Mouse (Mus musculus) heart, adult 2 months (tissue): Measurements from ENCODE around the gene Srms.

Experiments used
- CTCF ChIP-seq: fragments of 200-600 bp; IDR thresholded peaks from 2 replicates; pipeline ENCODE4 v1.8.1; 2022; ENCODE audit warnings: antibody characterized with exemption, mild to moderate bottlenecking, moderate library complexity
- EP300 ChIP-seq: fragments of 200-500 bp; IDR thresholded peaks from 2 replicates; pipeline ENCODE4 v1.6.1; 2011; ENCODE audit warnings: low read depth, low read length, control low read depth; ENCODE audit not compliant: insufficient read depth
- POLR2A ChIP-seq: fragments of 200-500 bp; IDR thresholded peaks from 2 replicates; pipeline ENCODE4 v1.6.1; 2011; ENCODE audit warnings: mild to moderate bottlenecking, low read depth, low read length, control low read depth; ENCODE audit not compliant: insufficient read depth

GRCm38 (mm10) chr2:181159771-181160170 lies 53.2 kb downstream of the Srms start:
- TF ChIP-seq POLR2A: no peak
- TF ChIP-seq CTCF: no peak
- no peak for TF ChIP-seq EP300
